In the genomic region with DNA sequence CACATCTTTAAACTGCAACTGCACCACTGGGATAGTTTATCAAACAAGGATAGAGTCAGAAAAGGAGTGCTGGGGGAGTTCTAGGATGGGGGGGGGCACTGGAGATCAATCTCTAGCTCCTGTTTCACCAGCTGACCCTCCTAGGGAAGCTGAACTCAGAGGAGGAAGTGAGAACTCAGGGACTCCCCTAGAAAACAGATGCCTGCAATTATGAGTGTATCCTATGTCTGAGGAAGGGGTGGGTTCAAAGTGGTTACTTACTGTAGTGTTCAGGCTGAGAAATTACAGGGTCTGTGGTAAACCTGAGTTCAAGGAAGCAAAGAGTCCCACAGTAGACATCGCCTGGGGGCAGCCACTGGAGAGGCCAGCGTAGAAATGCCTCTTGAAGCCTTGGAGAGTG, we compare ENCODE assay signal across 26 mouse cellular contexts. TPM values are rescaled to one million over a fixed set of nuclear protein-coding genes. Genes with fewer than 3 reads are reported as not detected.
"Had no signal": no experiment of that assay in that cellular context is flagged by ENCODE, and none has a peak within 500 bp of the region (broad histone marks: within the 10 kb centered on the region; RNA-seq: fewer than 3 reads in every experiment).

No protein-coding gene starts in this region.

- DNase-seq: kidney, adult 11 months; kidney, postnatal 25 days; layer of hippocampus, adult 9-11 months; liver; lung, adult 18-20 months; lung, postnatal 10 days; lung, postnatal 36 days; midbrain, embryonic 14.5 days; retina, postnatal 1 day; right cerebral cortex, postnatal 25 days; thymus, adult 18-20 months; thymus, postnatal 36 days had no signal

- H3K4me1 ChIP-seq: limb, embryonic 13.5 days; liver, embryonic 12.5 days; liver, embryonic 15.5 days; lung, embryonic 15.5 days had no signal

- H3K27ac ChIP-seq: layer of hippocampus, adult 2 months; limb, embryonic 10.5 days; limb, embryonic 13.5 days; liver, embryonic 12.5 days; liver, embryonic 15.5 days; lung, embryonic 15.5 days had no signal

- H3K4me3 ChIP-seq: layer of hippocampus, adult 2 months; limb, embryonic 10.5 days; limb, embryonic 13.5 days; liver, embryonic 12.5 days; liver, embryonic 15.5 days; lung, embryonic 15.5 days had no signal

- ATAC-seq: liver, embryonic 12.5 days had no signal

- H3K9me3 ChIP-seq: limb, embryonic 10.5 days; limb, embryonic 13.5 days; liver, embryonic 12.5 days; liver, embryonic 15.5 days; lung, embryonic 15.5 days had no signal

- H3K36me3 ChIP-seq: limb, embryonic 10.5 days; limb, embryonic 13.5 days; liver, embryonic 12.5 days; liver, embryonic 15.5 days; lung, embryonic 15.5 days had no signal

- H3K4me2 ChIP-seq: limb, embryonic 13.5 days; liver, embryonic 12.5 days; liver, embryonic 15.5 days; lung, embryonic 15.5 days; midbrain, embryonic 11.5 days had no signal

- H3K9ac ChIP-seq: limb, embryonic 13.5 days; liver, embryonic 12.5 days; liver, embryonic 15.5 days; lung, embryonic 15.5 days had no signal

RNA-seq across cellular contexts. Expression of a gene that starts 32.9 kb away (rescaled TPM):
- total RNA-seq: layer of hippocampus, adult 2 months; layer of hippocampus, postnatal 25 days; left cerebral cortex, adult 18-20 months; left cerebral cortex, postnatal 25 days; megakaryocyte-erythroid progenitor cell, adult 5-6 weeks; neutrophil, adult 5-6 weeks had no signal
- polyA plus RNA-seq: midbrain, embryonic 11.5 days; midbrain, embryonic 14.5 days; midbrain, postnatal 0 days had no signal

RNA-seq across cellular contexts. Expression of a gene that starts 53.6 kb away (rescaled TPM):
- total RNA-seq: layer of hippocampus, adult 2 months; layer of hippocampus, postnatal 25 days; left cerebral cortex, adult 18-20 months; left cerebral cortex, postnatal 25 days; megakaryocyte-erythroid progenitor cell, adult 5-6 weeks; midbrain, postnatal 0 days; neutrophil, adult 5-6 weeks had no signal
- polyA plus RNA-seq: midbrain, embryonic 11.5 days; midbrain, embryonic 14.5 days; midbrain, postnatal 0 days; spleen, adult 2 months had no signal
